Mouse (Mus musculus) neutrophil, adult 65 days (primary cell): ENCODE measurements around the gene Hsd17b7. TPM values are rescaled to one million over a fixed set of nuclear protein-coding genes. Genes with fewer than 3 reads are reported as not detected.

Experiments used
- total RNA-seq: library from RNA; stranded (reverse); gene quantifications from 2 replicates; pipeline ENCODE4 v1.2.4, GENCODE M21; 2023

Hsd17b7 gene
- total RNA-seq: 7.5 and 9.0 TPM in 2 replicates

GRCm38 (mm10) chr1:169968792-169969515, at the start of gene Hsd17b7:
Gene Hsd17b7 (minus strand): TSS chr1:169969241.

GRCm38 (mm10) chr1:169928454-169928971, 40.5 kb downstream of the Hsd17b7 start, which contains the start of gene Ccdc190:
Gene Ccdc190 (plus strand): TSS chr1:169928648.

Other genes starting within 250 kb of the Hsd17b7 start
- not detected in 2 replicates for gene Rgs4, start 221.6 kb downstream of the Hsd17b7 start, total RNA-seq
- gene Ccdc190, start 40.6 kb downstream of the Hsd17b7 start, total RNA-seq: not detected in 2 replicates
- gene Ddr2, start 141.5 kb upstream of the Hsd17b7 start, total RNA-seq: 0.07 and 0.13 TPM in 2 replicates
- 39.3 and 57.6 TPM in 2 replicates for gene Uap1, start 205.7 kb upstream of the Hsd17b7 start, total RNA-seq
- gene Uhmk1, start 246.2 kb upstream of the Hsd17b7 start, total RNA-seq: 30.6 and 39.4 TPM in 2 replicates